13 mouse cellular contexts compared by ENCODE assay signal in genomic region chr9:32645475-32645874, GRCm38 (mm10). TPM values are rescaled to one million over a fixed set of nuclear protein-coding genes. Genes with fewer than 3 reads are reported as not detected.
DNase-seq lines count a peak whose midpoint lies in the region; ATAC-seq and TF ChIP-seq lines count a peak whose summit lies in the region.
"Had no signal": no experiment of that assay in that cellular context is flagged by ENCODE, and none has a peak within 500 bp of the region (broad histone marks: within the 10 kb centered on the region; RNA-seq: fewer than 3 reads in every experiment).

No protein-coding gene starts in this region.

- H3K27me3 ChIP-seq in heart, postnatal 0 days (ENCODE audit: control insufficient read depth, insufficient read depth, low read length): no peaks in the 10 kb centered on the region
- peaks cover 2% of the 10 kb centered on the region; the same call in 1 of the 2 replicates for H3K27me3 ChIP-seq in midbrain, embryonic 16.5 days (ENCODE audit: control insufficient read depth, insufficient read depth, low read depth, low read length)
- H3K27me3 ChIP-seq in midbrain, embryonic 11.5 days (ENCODE audit: control insufficient read depth, insufficient read depth, low read length): no peaks in the 10 kb centered on the region; the same call in 1 of the 2 replicates
- H3K27me3 ChIP-seq in hindbrain, postnatal 0 days (ENCODE audit: insufficient read depth, low read length): peaks cover 11% of the 10 kb centered on the region; the same call in 1 of the 2 replicates
- H3K27me3 ChIP-seq in stomach, embryonic 16.5 days (ENCODE audit: control insufficient read depth, insufficient read depth, low read length): no peaks in the 10 kb centered on the region

- TF ChIP-seq EP300 in heart, postnatal 0 days (IDR thresholded peaks at IDR 0.05; ENCODE audit: low read depth): no peak

- TF ChIP-seq CTCF in heart, postnatal 0 days (IDR thresholded peaks at IDR 0.05; ENCODE audit: low read depth): no peak
- TF ChIP-seq CTCF in hindbrain, postnatal 0 days (IDR thresholded peaks at IDR 0.05; ENCODE audit: low read depth): no peak

- no peak for ATAC-seq in heart, postnatal 0 days (ENCODE audit: insufficient read depth, low read depth)
- no peak for ATAC-seq in midbrain, embryonic 16.5 days
- no peak for ATAC-seq in midbrain, embryonic 11.5 days (ENCODE audit: low FRiP score)
- ATAC-seq in hindbrain, postnatal 0 days: no peak
- ATAC-seq in stomach, embryonic 16.5 days (ENCODE audit: insufficient read depth, low FRiP score): no peak
- ATAC-seq: forebrain, embryonic 15.5 days had no signal

- no peaks in the 10 kb centered on the region for H3K9me3 ChIP-seq in heart, postnatal 0 days (replicated peaks; ENCODE audit: control insufficient read depth, low read length)
- no peaks in the 10 kb centered on the region for H3K9me3 ChIP-seq in midbrain, embryonic 16.5 days (replicated peaks; ENCODE audit: control insufficient read depth, low read length, poor library complexity, severe bottlenecking)
- H3K9me3 ChIP-seq in midbrain, embryonic 11.5 days (ENCODE audit: control insufficient read depth, low read length): no peaks in the 10 kb centered on the region
- H3K9me3 ChIP-seq in hindbrain, postnatal 0 days (ENCODE audit: low read length): no peaks in the 10 kb centered on the region
- H3K9me3 ChIP-seq in stomach, embryonic 16.5 days (replicated peaks; ENCODE audit: control insufficient read depth, low read length): no peaks in the 10 kb centered on the region
- H3K9me3 ChIP-seq: forebrain, embryonic 15.5 days had no signal

- H3K4me2 ChIP-seq in heart, postnatal 0 days (ENCODE audit: low read depth, low read length): peak overlapping the region; percentile 65
- peak overlapping the region; percentile 26; the same call in 1 of the 2 replicates for H3K4me2 ChIP-seq in midbrain, embryonic 16.5 days (ENCODE audit: low read length)
- H3K4me2 ChIP-seq in midbrain, embryonic 11.5 days: no peak overlapping the region
- H3K4me2 ChIP-seq in hindbrain, postnatal 0 days (ENCODE audit: low read depth, low read length): peak overlapping the region; percentile 33
- H3K4me2 ChIP-seq in stomach, embryonic 16.5 days (ENCODE audit: low read depth, low read length): peak overlapping the region; percentile 51
- H3K4me2 ChIP-seq: forebrain, embryonic 15.5 days had no signal

- peaks cover 12% of the 10 kb centered on the region for H3K4me1 ChIP-seq in heart, postnatal 0 days (ENCODE audit: control insufficient read depth, insufficient read depth)
- H3K4me1 ChIP-seq in midbrain, embryonic 16.5 days (ENCODE audit: control insufficient read depth, insufficient read depth, low read length): peaks cover 8% of the 10 kb centered on the region; the same call in 1 of the 2 replicates
- H3K4me1 ChIP-seq in midbrain, embryonic 11.5 days (ENCODE audit: control insufficient read depth, insufficient read depth, low read length): peaks cover 2% of the 10 kb centered on the region; the same call in 1 of the 2 replicates
- no peaks in the 10 kb centered on the region for H3K4me1 ChIP-seq in hindbrain, postnatal 0 days (ENCODE audit: insufficient read depth, low read length)
- peaks cover 20% of the 10 kb centered on the region; the same call in 1 of the 2 replicates for H3K4me1 ChIP-seq in stomach, embryonic 16.5 days (ENCODE audit: control insufficient read depth, insufficient read depth, low read length)
- H3K4me1 ChIP-seq: forebrain, embryonic 15.5 days had no signal

- 7% methylated on average over 9 of the region's 9 CpGs for WGBS in heart, postnatal 0 days
- WGBS in midbrain, embryonic 16.5 days: 9% methylated on average over 9 of the region's 9 CpGs
- 8% methylated on average over 9 of the region's 9 CpGs for WGBS in midbrain, embryonic 11.5 days
- 16% methylated on average over 9 of the region's 9 CpGs for WGBS in hindbrain, postnatal 0 days
- WGBS in stomach, embryonic 16.5 days: 16% methylated on average over 9 of the region's 9 CpGs

- peak overlapping the region; percentile 38 for H3K4me3 ChIP-seq in heart, postnatal 0 days (ENCODE audit: low read depth, low read length)
- no peak overlapping the region for H3K4me3 ChIP-seq in midbrain, embryonic 16.5 days (ENCODE audit: low read depth, low read length)
- H3K4me3 ChIP-seq in midbrain, embryonic 11.5 days (ENCODE audit: low read depth, low read length): no peak overlapping the region
- no peak overlapping the region for H3K4me3 ChIP-seq in hindbrain, postnatal 0 days (ENCODE audit: low read length)
- peak overlapping the region; percentile 23; the same call in 1 of the 2 replicates for H3K4me3 ChIP-seq in stomach, embryonic 16.5 days (replicated peaks; ENCODE audit: low read length)
- H3K4me3 ChIP-seq: forebrain, embryonic 15.5 days had no signal

- H3K36me3 ChIP-seq in heart, postnatal 0 days (replicated peaks; ENCODE audit: control insufficient read depth, insufficient read depth, low read length): no peaks in the 10 kb centered on the region
- no peaks in the 10 kb centered on the region for H3K36me3 ChIP-seq in midbrain, embryonic 16.5 days (ENCODE audit: control insufficient read depth, insufficient read depth, low read length)
- H3K36me3 ChIP-seq in midbrain, embryonic 11.5 days (ENCODE audit: control insufficient read depth, insufficient read depth, low read length): no peaks in the 10 kb centered on the region
- no peaks in the 10 kb centered on the region for H3K36me3 ChIP-seq in hindbrain, postnatal 0 days (ENCODE audit: insufficient read depth, low read length)
- no peaks in the 10 kb centered on the region for H3K36me3 ChIP-seq in stomach, embryonic 16.5 days (ENCODE audit: control insufficient read depth, insufficient read depth, low read length)
- H3K36me3 ChIP-seq: forebrain, embryonic 15.5 days had no signal

- H3K27ac ChIP-seq in heart, postnatal 0 days (ENCODE audit: low read depth): peak overlapping the region; percentile 91
- no peak overlapping the region for H3K27ac ChIP-seq in midbrain, embryonic 16.5 days (ENCODE audit: low read length)
- no peak overlapping the region for H3K27ac ChIP-seq in midbrain, embryonic 11.5 days (ENCODE audit: low read depth, low read length)
- H3K27ac ChIP-seq in hindbrain, postnatal 0 days: no peak overlapping the region
- H3K27ac ChIP-seq in stomach, embryonic 16.5 days (ENCODE audit: low read length): peak overlapping the region; percentile 78
- H3K27ac ChIP-seq: forebrain, embryonic 15.5 days had no signal

- 0 out of 2 replicates have a peak overlapping the region, but pooled peaks have one; percentile 47 for H3K9ac ChIP-seq in heart, postnatal 0 days (replicated peaks; ENCODE audit: low read depth, low read length)
- no peak overlapping the region for H3K9ac ChIP-seq in midbrain, embryonic 16.5 days (ENCODE audit: low read depth, low read length)
- no peak overlapping the region for H3K9ac ChIP-seq in midbrain, embryonic 11.5 days (ENCODE audit: low read length)
- H3K9ac ChIP-seq in hindbrain, postnatal 0 days (replicated peaks; ENCODE audit: low read length): no peak overlapping the region
- no peak overlapping the region for H3K9ac ChIP-seq in stomach, embryonic 16.5 days (ENCODE audit: low read length)
- H3K9ac ChIP-seq: forebrain, embryonic 15.5 days had no signal

- no peak for DNase-seq in heart, postnatal 0 days (ENCODE audit: low spot score)
- no peak for DNase-seq in heart, adult 18-20 months
- no peak for DNase-seq in midbrain, embryonic 11.5 days (ENCODE audit: low spot score, missing footprints)
- DNase-seq in hindbrain, postnatal 0 days (ENCODE audit: low spot score): no peak
- DNase-seq in layer of hippocampus, adult 8-10 months (ENCODE audit: low spot score in 2 of 2): no peak
- DNase-seq in spleen, postnatal 14 days (ENCODE audit: low spot score in 2 of 2): no peak
- DNase-seq: adrenal gland, postnatal 14 days; cerebellum, postnatal 10 days; kidney, postnatal 4 days; lung, postnatal 14 days had no signal

RNA-seq across cellular contexts. Expression of gene Ets1, which starts 9.5 kb away (rescaled TPM):
- 55.8 and 72.7 TPM in 2 replicates for total RNA-seq in heart, postnatal 0 days (2014; rRNA removed; ENCODE audit: low replicate concordance)
- 31.6 and 34.3 TPM in 2 replicates for polyA plus RNA-seq in heart, postnatal 0 days (2015; fragmentation: Nextera tagmentation; extraction: Ambion mirVana)
- total RNA-seq in heart, adult 18-20 months (2021): 10 to 100 TPM; 35.3 to 36.9 TPM
- polyA plus RNA-seq in midbrain, embryonic 16.5 days (2015; fragmentation: Nextera tagmentation; extraction: Ambion mirVana): 17.5 and 19.3 TPM in 2 replicates
- polyA plus RNA-seq in midbrain, embryonic 11.5 days (2014; fragmentation: Nextera tagmentation; extraction: Ambion mirVana): 21.7 and 22.9 TPM in 2 replicates
- 14.0 and 17.6 TPM in 2 replicates for total RNA-seq in hindbrain, postnatal 0 days (2014; rRNA removed)
- polyA plus RNA-seq in hindbrain, postnatal 0 days (2015; fragmentation: Nextera tagmentation; extraction: Ambion mirVana): 9.9 and 11.7 TPM in 2 replicates
- polyA plus RNA-seq in stomach, embryonic 16.5 days (2015; fragmentation: Nextera tagmentation; extraction: Ambion mirVana): 36.0 and 43.7 TPM in 2 replicates
- total RNA-seq in layer of hippocampus, adult 8-10 months (2022): 10 to 100 TPM; 11.1 to 12.9 (median 11.9) TPM

Comparison
In these comparisons a context has a peak if more than half of its experiments do, and no peak if none do; other contexts are left out.
1. H3K27ac ChIP-seq: peak in heart, postnatal 0 days (single experiment) and stomach, embryonic 16.5 days (single experiment); none in midbrain, embryonic 16.5 days (single experiment), midbrain, embryonic 11.5 days (single experiment) and hindbrain, postnatal 0 days (single experiment).
2. H3K4me3 ChIP-seq: peak in heart, postnatal 0 days (single experiment) and stomach, embryonic 16.5 days (single experiment); none in midbrain, embryonic 16.5 days (single experiment), midbrain, embryonic 11.5 days (single experiment) and hindbrain, postnatal 0 days (single experiment).